Mouse (Mus musculus) stomach, postnatal 0 days (tissue): Measurements from ENCODE around the gene Zfp688. TPM values are rescaled to one million over a fixed set of nuclear protein-coding genes. Genes with fewer than 3 reads are reported as not detected.
A peak's percentile ranks its signal among the peaks of the same experiment; 100 is the strongest.
"Not testable (repeated sequence)": the region's sequence is repeated elsewhere in the genome, so short reads cannot be mapped to it uniquely, and the experiment has no call there.

Experiments used
- ATAC-seq: fragments of 200-750 bp; cut with Nextera tagmentation; 2 replicates; pipeline ENCODE4 v1.8.0; 2017; ENCODE audit not compliant: low FRiP score, low TSS enrichment
- DNase-seq: peaks from one replicate; pipeline ENCODE4 v3.0.0-alpha.2; 2016; ENCODE audit warnings: low spot score
- H3K27ac ChIP-seq: fragments of 300-500 bp; sonication (generic); replicated peaks from 2 replicates; pipeline ENCODE4 v1.5.1; 2014; ENCODE audit warnings: mild to moderate bottlenecking, control low read depth
- H3K27me3 ChIP-seq: fragments of 300-500 bp; sonication (generic); 2 replicates; pipeline ENCODE4 v1.6.1; 2014; ENCODE audit warnings: low read length; ENCODE audit not compliant: control insufficient read depth, insufficient read depth
- H3K36me3 ChIP-seq: fragments of 300-500 bp; sonication (generic); 2 replicates; pipeline ENCODE4 v1.6.1; 2014; ENCODE audit warnings: low read length, mixed read lengths; ENCODE audit not compliant: control insufficient read depth, insufficient read depth
- H3K4me1 ChIP-seq: fragments of 300-500 bp; sonication (generic); replicated peaks from 2 replicates; pipeline ENCODE4 v1.6.1; 2014; ENCODE audit warnings: antibody characterized with exemption; ENCODE audit not compliant: control insufficient read depth, insufficient read depth
- H3K4me2 ChIP-seq: fragments of 300-500 bp; sonication (generic); replicated peaks from 2 replicates; pipeline ENCODE4 v1.6.1; 2014; ENCODE audit warnings: low read depth, mild to moderate bottlenecking, control low read depth, moderate library complexity
- H3K4me3 ChIP-seq: fragments of 300-500 bp; sonication (generic); 2 replicates; pipeline ENCODE4 v1.5.1; 2014; ENCODE audit warnings: low read depth, low read length, control low read depth
- H3K9ac ChIP-seq: fragments of 300-500 bp; sonication (generic); 2 replicates; pipeline ENCODE4 v1.6.1; 2014; ENCODE audit warnings: mild to moderate bottlenecking, low read length, control low read depth, mixed read lengths
- H3K9me3 ChIP-seq: fragments of 300-500 bp; sonication (generic); 2 replicates; pipeline ENCODE4 v1.6.1; 2016; ENCODE audit warnings: low read length; ENCODE audit not compliant: control insufficient read depth
- CTCF ChIP-seq: IDR thresholded peaks from 2 replicates; pipeline ENCODE4 v1.5.1; 2016; ENCODE audit warnings: antibody characterized with exemption, low read depth, mild to moderate bottlenecking, moderate library complexity
- EP300 ChIP-seq: optimal IDR thresholded peaks from 2 replicates; pipeline ENCODE3; 2016; ENCODE audit warnings: antibody characterized with exemption
- WGBS: fragments of 180-500 bp; shearing (Covaris S2); extraction: QIAGEN DNeasy Blood & Tissue Kit; methylation state at CpG from one replicate; pipeline ENCODE4 v1.1.7; 2014; 5-methylcytosine and 5-hydroxymethylcytosine counted together
- polyA plus RNA-seq: library from polyadenylated mRNA; unstranded; fragments of >200 nt; fragmentation: Nextera tagmentation; extraction: Ambion mirVana; gene quantifications from 2 replicates; pipeline ENCODE4 v1.2.1, GENCODE M21; 2015

The Zfp688 gene
- polyA plus RNA-seq, 1 experiment from 2014 or later: 15.6 TPM

DNA sequence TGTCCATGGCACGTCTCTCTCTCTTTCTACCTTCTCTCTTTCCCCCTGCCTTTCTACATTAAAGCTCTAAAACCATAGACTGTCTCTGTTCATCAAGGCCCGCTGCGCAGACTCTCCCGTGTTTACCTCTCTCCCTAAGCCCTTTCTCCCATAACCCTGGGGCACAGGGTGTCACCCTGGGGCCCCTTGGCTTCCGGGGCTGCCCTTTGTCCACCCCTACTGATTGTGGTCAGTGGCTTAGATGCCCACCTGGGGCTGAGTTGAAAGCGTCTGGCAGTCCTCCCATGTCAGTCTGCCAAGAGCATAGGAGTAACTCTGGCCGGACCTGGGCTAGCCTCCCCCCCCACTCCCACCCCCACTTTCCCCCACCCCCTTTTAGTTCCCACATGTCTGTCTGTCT is 31.6 kb downstream of the Zfp688 start:
- Histone ChIP-seq H3K9me3 (no peaks in the 10 kb centered on the region), H3K4me1 (0 out of 2 replicates have a peak, but pooled peaks cover 2% of the 10 kb centered on the region), H3K4me2 (no peak overlapping the region), H3K27me3 (no peaks in the 10 kb centered on the region), H3K9ac (no peak overlapping the region), H3K36me3 (peaks cover 2% of the 10 kb centered on the region; the same call in 1 of the 2 replicates), H3K4me3 (no peak overlapping the region), H3K27ac (no peak overlapping the region)
- TF ChIP-seq EP300 (no peak), CTCF (no peak)
- WGBS: 75% methylated on average over 7 of the region's 7 CpGs
- DNase-seq: no peak
- ATAC-seq: no peak

GRCm38 (mm10) chr7:127388201-127388600 is 33.7 kb downstream of the Zfp688 start:
- H3K9me3 ChIP-seq, H3K4me2 ChIP-seq, H3K27me3 ChIP-seq, H3K9ac ChIP-seq, H3K36me3 ChIP-seq, H3K27ac ChIP-seq, H3K4me1 ChIP-seq, H3K4me3 ChIP-seq, ATAC-seq, DNase-seq: not testable (repeated sequence)

GRCm38 (mm10) chr7:127386641-127387392 is 35.1 kb downstream of the Zfp688 start, which contains the start of gene 9130019O22Rik:
9130019O22Rik (minus strand) TSS chr7:127387166.
- Histone ChIP-seq H3K9ac (peak within 1 kb of the TSS; percentile 75), H3K4me2 (peak within 1 kb of the TSS; percentile 69), H3K27me3 (no peaks in the 10 kb centered on the region), H3K36me3 (peaks cover 2% of the 10 kb centered on the region; the same call in 1 of the 2 replicates), H3K4me3 (peak within 1 kb of the TSS; percentile 57), H3K27ac (0 out of 2 replicates have a peak within 1 kb of the TSS, but pooled peaks have one; percentile 58), H3K9me3 (no peaks in the 10 kb centered on the region), H3K4me1 (no peaks in the 10 kb centered on the region)
- no peak for TF ChIP-seq EP300
- TF ChIP-seq CTCF: no peak
- ATAC-seq (peak; percentile 87), DNase-seq (peak; percentile 86)
- WGBS: 10% methylated on average over 32 of the region's 38 CpGs

- not testable (repeated sequence) for DNase-seq, H3K27me3 ChIP-seq, H3K36me3 ChIP-seq, H3K4me2 ChIP-seq, H3K4me1 ChIP-seq, H3K4me3 ChIP-seq, H3K27ac ChIP-seq, H3K9ac ChIP-seq, ATAC-seq, H3K9me3 ChIP-seq
- WGBS: 93% methylated on average over 4 of the region's 4 CpGs
Observed at GRCm38 (mm10) chr7:127385560-127385959, 36.3 kb downstream of the Zfp688 start.

DNA sequence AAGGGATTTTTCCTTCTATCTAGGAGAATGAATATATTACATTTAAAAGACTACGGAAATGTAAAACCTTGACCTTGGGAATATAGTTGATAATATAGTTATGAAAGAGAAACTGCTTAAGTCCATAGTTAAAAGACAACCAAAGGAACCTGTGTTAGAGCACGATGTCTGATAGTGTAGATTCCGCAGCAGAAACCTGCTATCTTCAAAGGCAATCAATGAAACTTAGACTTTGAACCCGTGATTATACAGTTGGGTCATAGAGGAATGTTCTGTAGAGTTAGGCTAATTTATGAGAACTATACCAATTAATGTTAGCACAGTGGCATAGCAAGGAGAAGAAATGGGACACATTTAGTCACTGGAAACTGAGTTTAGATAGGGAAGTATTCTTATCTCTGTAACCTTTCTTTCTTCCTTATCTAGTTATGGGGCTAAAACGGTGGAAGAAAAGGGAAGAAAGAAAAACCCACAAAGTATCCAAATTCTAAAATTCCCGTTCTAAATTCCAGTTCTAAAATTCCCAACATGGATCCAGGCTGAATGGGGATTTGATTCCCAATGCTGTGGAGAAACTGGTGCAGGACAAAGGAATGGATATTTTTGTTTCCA is 43.5 kb downstream of the Zfp688 start:
- Histone ChIP-seq H3K4me1 (no peaks in the 10 kb centered on the region), H3K27ac (no peak overlapping the region), H3K9me3 (no peaks in the 10 kb centered on the region), H3K4me2 (no peak overlapping the region), H3K4me3 (no peak overlapping the region), H3K36me3 (no peaks in the 10 kb centered on the region), H3K27me3 (no peaks in the 10 kb centered on the region), H3K9ac (no peak overlapping the region)
- DNase-seq (no peak), ATAC-seq (no peak)
- WGBS: 54% methylated on average over 6 of the region's 6 CpGs
- no peak for TF ChIP-seq CTCF
- no peak for TF ChIP-seq EP300
